Mouse (Mus musculus) stomach, postnatal 0 days (tissue): ENCODE measurements around the gene Crtac1. TPM values are rescaled to one million over a fixed set of nuclear protein-coding genes. Genes with fewer than 3 reads are reported as not detected.
A peak's percentile ranks its signal among the peaks of the same experiment; 100 is the strongest.

Experiments used
- ATAC-seq: fragments of 200-750 bp; cut with Nextera tagmentation; 2 replicates; pipeline ENCODE4 v1.8.0; 2017; ENCODE audit not compliant: low FRiP score, low TSS enrichment
- DNase-seq: peaks from one replicate; pipeline ENCODE4 v3.0.0-alpha.2; 2016; ENCODE audit warnings: low spot score
- H3K27ac ChIP-seq: fragments of 300-500 bp; sonication (generic); replicated peaks from 2 replicates; pipeline ENCODE4 v1.5.1; 2014; ENCODE audit warnings: mild to moderate bottlenecking, control low read depth
- H3K27me3 ChIP-seq: fragments of 300-500 bp; sonication (generic); 2 replicates; pipeline ENCODE4 v1.6.1; 2014; ENCODE audit warnings: low read length; ENCODE audit not compliant: control insufficient read depth, insufficient read depth
- H3K36me3 ChIP-seq: fragments of 300-500 bp; sonication (generic); 2 replicates; pipeline ENCODE4 v1.6.1; 2014; ENCODE audit warnings: low read length, mixed read lengths; ENCODE audit not compliant: control insufficient read depth, insufficient read depth
- H3K4me1 ChIP-seq: fragments of 300-500 bp; sonication (generic); replicated peaks from 2 replicates; pipeline ENCODE4 v1.6.1; 2014; ENCODE audit warnings: antibody characterized with exemption; ENCODE audit not compliant: control insufficient read depth, insufficient read depth
- H3K4me2 ChIP-seq: fragments of 300-500 bp; sonication (generic); replicated peaks from 2 replicates; pipeline ENCODE4 v1.6.1; 2014; ENCODE audit warnings: low read depth, mild to moderate bottlenecking, control low read depth, moderate library complexity
- H3K4me3 ChIP-seq: fragments of 300-500 bp; sonication (generic); 2 replicates; pipeline ENCODE4 v1.5.1; 2014; ENCODE audit warnings: low read depth, low read length, control low read depth
- H3K9ac ChIP-seq: fragments of 300-500 bp; sonication (generic); 2 replicates; pipeline ENCODE4 v1.6.1; 2014; ENCODE audit warnings: mild to moderate bottlenecking, low read length, control low read depth, mixed read lengths
- H3K9me3 ChIP-seq: fragments of 300-500 bp; sonication (generic); 2 replicates; pipeline ENCODE4 v1.6.1; 2016; ENCODE audit warnings: low read length; ENCODE audit not compliant: control insufficient read depth
- CTCF ChIP-seq: IDR thresholded peaks from 2 replicates; pipeline ENCODE4 v1.5.1; 2016; ENCODE audit warnings: antibody characterized with exemption, low read depth, mild to moderate bottlenecking, moderate library complexity
- EP300 ChIP-seq: optimal IDR thresholded peaks from 2 replicates; pipeline ENCODE3; 2016; ENCODE audit warnings: antibody characterized with exemption
- WGBS: fragments of 180-500 bp; shearing (Covaris S2); extraction: QIAGEN DNeasy Blood & Tissue Kit; methylation state at CpG from one replicate; pipeline ENCODE4 v1.1.7; 2014; 5-methylcytosine and 5-hydroxymethylcytosine counted together
- polyA plus RNA-seq: library from polyadenylated mRNA; unstranded; fragments of >200 nt; fragmentation: Nextera tagmentation; extraction: Ambion mirVana; gene quantifications from 2 replicates; pipeline ENCODE4 v1.2.1, GENCODE M21; 2015

Crtac1 gene
- polyA plus RNA-seq, 1 experiment from 2014 or later, result 4.5 TPM

DNA sequence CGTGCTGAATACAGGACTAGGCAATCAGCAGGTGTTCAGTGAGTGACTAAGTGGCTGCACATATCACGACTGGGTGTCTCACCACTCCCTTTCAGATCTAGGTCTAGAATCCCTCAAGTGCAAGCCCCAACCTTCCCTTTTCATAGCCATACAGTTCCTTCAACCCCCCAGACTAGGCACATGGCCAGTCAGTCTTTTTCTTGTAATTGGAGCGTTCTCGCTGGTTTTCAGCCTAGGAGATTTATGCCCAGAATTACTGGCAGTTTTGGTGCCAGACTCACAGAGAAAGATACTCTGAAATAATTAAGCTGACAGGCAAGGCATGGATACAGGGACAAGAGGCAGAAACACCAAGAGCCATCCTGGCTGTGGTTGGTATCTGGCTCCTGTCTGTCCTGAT is 37.7 kb downstream of the Crtac1 start:
- H3K36me3 ChIP-seq, result no peaks in the 10 kb centered on the region
- H3K4me3 ChIP-seq, result no peak overlapping the region
- no peaks in the 10 kb centered on the region for H3K27me3 ChIP-seq
- no peak for DNase-seq
- H3K27ac ChIP-seq, result no peak overlapping the region
- 86% methylated on average over 4 of the region's 4 CpGs for WGBS
- no peak for TF ChIP-seq EP300
- TF ChIP-seq CTCF, result no peak
- no peaks in the 10 kb centered on the region for H3K4me1 ChIP-seq
- H3K9ac ChIP-seq, result no peak overlapping the region
- H3K9me3 ChIP-seq, result no peaks in the 10 kb centered on the region
- no peak for ATAC-seq
- no peak overlapping the region for H3K4me2 ChIP-seq

GRCm38 (mm10) chr19:42392094-42392493 is 39.5 kb downstream of the Crtac1 start:
- H3K36me3 ChIP-seq, result no peaks in the 10 kb centered on the region
- H3K4me1 ChIP-seq, result no peaks in the 10 kb centered on the region
- no peak overlapping the region for H3K4me2 ChIP-seq
- ATAC-seq (no peak), DNase-seq (no peak)
- TF ChIP-seq EP300, result no peak
- no peak for TF ChIP-seq CTCF
- no peaks in the 10 kb centered on the region for H3K27me3 ChIP-seq
- H3K9ac ChIP-seq, result no peak overlapping the region
- H3K9me3 ChIP-seq, result no peaks in the 10 kb centered on the region
- no peak overlapping the region for H3K27ac ChIP-seq
- no peak overlapping the region for H3K4me3 ChIP-seq
- 81% methylated on average over 8 of the region's 8 CpGs for WGBS

DNA sequence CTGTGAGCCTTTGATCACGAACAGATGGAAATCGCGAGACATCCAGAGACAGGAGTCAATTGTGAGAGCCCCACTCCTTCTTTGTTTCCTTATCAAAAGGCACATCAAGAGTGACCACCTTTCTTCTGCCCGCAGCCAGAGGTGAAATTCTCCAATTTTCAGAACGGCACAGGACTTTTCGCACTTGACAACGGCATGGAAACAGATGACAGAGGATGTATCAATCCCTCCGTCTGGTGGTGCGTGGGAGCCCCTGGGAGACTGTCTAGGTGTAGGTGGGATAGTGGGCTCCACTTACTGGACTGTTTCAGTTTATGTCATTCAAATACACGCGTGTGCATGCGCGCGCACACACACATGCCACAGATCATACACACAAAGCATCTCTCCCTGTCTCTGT is 42.0 kb downstream of the Crtac1 start:
- H3K27me3 ChIP-seq, result no peaks in the 10 kb centered on the region
- H3K9me3 ChIP-seq, result no peaks in the 10 kb centered on the region
- H3K4me3 ChIP-seq, result no peak overlapping the region
- H3K36me3 ChIP-seq, result no peaks in the 10 kb centered on the region
- no peak overlapping the region for H3K4me2 ChIP-seq
- H3K9ac ChIP-seq, result no peak overlapping the region
- H3K27ac ChIP-seq, result no peak overlapping the region
- no peaks in the 10 kb centered on the region for H3K4me1 ChIP-seq
- 85% methylated on average over 14 of the region's 14 CpGs for WGBS
- ATAC-seq, result no peak
- TF ChIP-seq CTCF (no peak), EP300 (no peak)
- DNase-seq, result no peak

- H3K4me1 ChIP-seq, result no peaks in the 10 kb centered on the region
- no peak overlapping the region for H3K4me2 ChIP-seq
- H3K27me3 ChIP-seq, result no peaks in the 10 kb centered on the region; the same call in 1 of the 2 replicates
- no peak overlapping the region for H3K27ac ChIP-seq
- H3K36me3 ChIP-seq, result no peaks in the 10 kb centered on the region
- H3K9ac ChIP-seq, result no peak overlapping the region
- no peak overlapping the region for H3K4me3 ChIP-seq
- H3K9me3 ChIP-seq, result no peaks in the 10 kb centered on the region
- no peak for DNase-seq
- ATAC-seq, result no peak
- 19% methylated on average over 15 of the region's 15 CpGs for WGBS
- TF ChIP-seq CTCF, result no peak
- TF ChIP-seq EP300, result no peak
Observed at GRCm38 (mm10) chr19:42384981-42385598, 46.5 kb downstream of the Crtac1 start.

GRCm38 (mm10) chr19:42380981-42381373 is 50.6 kb downstream of the Crtac1 start:
- DNase-seq, result no peak
- 3% methylated on average over 13 of the region's 13 CpGs for WGBS
- TF ChIP-seq EP300 (no peak), CTCF (no peak)
- H3K4me1 ChIP-seq, result no peaks in the 10 kb centered on the region
- H3K4me2 ChIP-seq, result peak overlapping the region; percentile 36
- H3K27me3 ChIP-seq, result no peaks in the 10 kb centered on the region; the same call in 1 of the 2 replicates
- no peak overlapping the region for H3K9ac ChIP-seq
- no peak for ATAC-seq
- no peaks in the 10 kb centered on the region for H3K9me3 ChIP-seq
- no peaks in the 10 kb centered on the region for H3K36me3 ChIP-seq
- H3K27ac ChIP-seq, result no peak overlapping the region
- H3K4me3 ChIP-seq, result peak overlapping the region; percentile 17; the same call in 1 of the 2 replicates

GRCm38 (mm10) chr19:42380321-42380980 is 51.1 kb downstream of the Crtac1 start:
- peak overlapping the region; percentile 36 for H3K4me2 ChIP-seq
- H3K27me3 ChIP-seq, result no peaks in the 10 kb centered on the region; the same call in 1 of the 2 replicates
- no peaks in the 10 kb centered on the region for H3K4me1 ChIP-seq
- H3K9me3 ChIP-seq, result no peaks in the 10 kb centered on the region
- H3K36me3 ChIP-seq, result no peaks in the 10 kb centered on the region
- H3K27ac ChIP-seq, result no peak overlapping the region
- DNase-seq, result peak; percentile 21
- no peak for ATAC-seq
- TF ChIP-seq CTCF, result no peak
- no peak for TF ChIP-seq EP300
- 3% methylated on average over 23 of the region's 26 CpGs for WGBS
- no peak overlapping the region for H3K9ac ChIP-seq
- H3K4me3 ChIP-seq, result peak overlapping the region; percentile 17; the same call in 1 of the 2 replicates
